Mouse (Mus musculus) heart, adult 18-20 months (tissue): ENCODE measurements around the gene Hcrtr1. TPM values are rescaled to one million over a fixed set of nuclear protein-coding genes. Genes with fewer than 3 reads are reported as not detected.

Source experiments
- DNase-seq, 2 experiments: peaks; one replicate each; pipeline ENCODE4 v3.0.0; 2021 to 2022; ENCODE audit warnings: mixed read lengths in 1 of 2
- total RNA-seq, 2 experiments: library from RNA; stranded (reverse); gene quantifications; 2 replicates each; pipeline ENCODE4 v1.2.3; 2021

Gene Hcrtr1
- total RNA-seq, 2 experiments from 2014 or later: not detected

- DNase-seq: no peak
Measured at GRCm38 (mm10) chr4:130167814-130168213, 28.7 kb upstream of the Hcrtr1 start.

- no peak for DNase-seq
Measured at GRCm38 (mm10) chr4:130167321-130167720, 28.2 kb upstream of the Hcrtr1 start.

GRCm38 (mm10) chr4:130166592-130166991 is 27.4 kb upstream of the Hcrtr1 start:
- DNase-seq: peak; percentile 50 to 60

- DNase-seq: no peak
Measured at GRCm38 (mm10) chr4:130166061-130166460, 26.9 kb upstream of the Hcrtr1 start.

- DNase-seq: no peak
Measured at GRCm38 (mm10) chr4:130164121-130164520, 25.0 kb upstream of the Hcrtr1 start.

- DNase-seq: peak; percentile 70 to 80
Measured at GRCm38 (mm10) chr4:130163391-130163861, 24.3 kb upstream of the Hcrtr1 start.

- DNase-seq: no peak
Measured at GRCm38 (mm10) chr4:130161349-130161748, 22.2 kb upstream of the Hcrtr1 start.

GRCm38 (mm10) chr4:130156812-130157371 is 17.7 kb upstream of the Hcrtr1 start:
- DNase-seq: no peak

GRCm38 (mm10) chr4:130154250-130154649 is 15.1 kb upstream of the Hcrtr1 start:
- no peak for DNase-seq

- no peak for DNase-seq
Measured at GRCm38 (mm10) chr4:130148405-130148804, 9.2 kb upstream of the Hcrtr1 start.

GRCm38 (mm10) chr4:130141786-130142185 is 2.6 kb upstream of the Hcrtr1 start:
- no peak for DNase-seq

- DNase-seq: no peak
Measured at GRCm38 (mm10) chr4:130140992-130141402, 1.8 kb upstream of the Hcrtr1 start.

- DNase-seq: peak; percentile 67 to 85
Measured at GRCm38 (mm10) chr4:130138441-130139213, 532 bp downstream of the Hcrtr1 start.

- no peak for DNase-seq
Measured at GRCm38 (mm10) chr4:130133399-130133798, 5.8 kb downstream of the Hcrtr1 start.

GRCm38 (mm10) chr4:130131448-130132105 is 7.6 kb downstream of the Hcrtr1 start:
- no peak for DNase-seq

GRCm38 (mm10) chr4:130130641-130131350 is 8.4 kb downstream of the Hcrtr1 start:
- DNase-seq: no peak

GRCm38 (mm10) chr4:130130082-130130481 is 9.1 kb downstream of the Hcrtr1 start:
- no peak for DNase-seq

GRCm38 (mm10) chr4:130128907-130129306 is 10.3 kb downstream of the Hcrtr1 start:
- no peak for DNase-seq

GRCm38 (mm10) chr4:130125935-130126334 is 13.2 kb downstream of the Hcrtr1 start:
- DNase-seq: no peak

- DNase-seq: no peak
Measured at GRCm38 (mm10) chr4:130125164-130125563, 14.0 kb downstream of the Hcrtr1 start.

GRCm38 (mm10) chr4:130124110-130124509 is 15.0 kb downstream of the Hcrtr1 start:
- DNase-seq: no peak

GRCm38 (mm10) chr4:130123020-130123419 is 16.1 kb downstream of the Hcrtr1 start:
- DNase-seq: no peak

GRCm38 (mm10) chr4:130121560-130121959 is 17.6 kb downstream of the Hcrtr1 start:
- no peak for DNase-seq
